Mouse (Mus musculus) kidney, adult 2 months (tissue): Measurements from ENCODE around the gene Mrm2. TPM values are rescaled to one million over a fixed set of nuclear protein-coding genes. Genes with fewer than 3 reads are reported as not detected.
A peak's percentile ranks its signal among the peaks of the same experiment; 100 is the strongest.

Source experiments
- DNase-seq: peaks from one replicate; pipeline ENCODE4 v3.0.0; 2021
- H3K27ac ChIP-seq: fragments of 200-500 bp; 2 replicates; pipeline ENCODE4 v1.5.1; 2012; ENCODE audit warnings: low read depth, low read length, control low read depth, inconsistent platforms; ENCODE audit not compliant: insufficient read depth
- H3K27me3 ChIP-seq: fragments of 200-500 bp; replicated peaks from 2 replicates; pipeline ENCODE4 v1.6.1; 2012; ENCODE audit warnings: mild to moderate bottlenecking, moderate library complexity, low read length, inconsistent platforms; ENCODE audit not compliant: control insufficient read depth, insufficient read depth
- H3K36me3 ChIP-seq: fragments of 200-500 bp; 2 replicates; pipeline ENCODE4 v1.6.1; 2012; ENCODE audit warnings: mild to moderate bottlenecking, moderate library complexity, low read length, inconsistent platforms; ENCODE audit not compliant: control insufficient read depth, insufficient read depth
- H3K4me1 ChIP-seq: fragments of 200-500 bp; 2 replicates; pipeline ENCODE4 v1.6.1; 2011; ENCODE audit warnings: low read length; ENCODE audit not compliant: control insufficient read depth, insufficient read depth
- H3K4me3 ChIP-seq: fragments of 200-500 bp; 2 replicates; pipeline ENCODE4 v1.5.1; 2011; ENCODE audit warnings: mild to moderate bottlenecking, low read depth, low read length, control low read depth; ENCODE audit not compliant: insufficient read depth
- CTCF ChIP-seq: fragments of 200-500 bp; conservative IDR thresholded peaks from 2 replicates; pipeline ENCODE4 v1.5.1; 2011; ENCODE audit warnings: low read depth, mild to moderate bottlenecking, control low read depth, low read length, moderate library complexity, mixed read lengths; ENCODE audit not compliant: insufficient read depth, insufficient read length
- POLR2A ChIP-seq: fragments of 200-500 bp; IDR thresholded peaks from one replicate; pipeline ENCODE4 v1.6.1; 2011; ENCODE audit warnings: low read depth, low read length, control low read depth
- WGBS: fragments of 180-500 bp; shearing (Covaris S2); methylation state at CpG from one replicate; pipeline ENCODE4 v1.1.7; 2018; 5-methylcytosine and 5-hydroxymethylcytosine counted together
- polyA plus RNA-seq: library from polyadenylated mRNA; depleted of rRNA; stranded (reverse); fragments of >200 nt; gene quantifications from 2 replicates; pipeline ENCODE4 v1.2.3, GENCODE M21; 2012; rRNA removed

Gene Mrm2
- 12.7 and 15.1 TPM in 2 replicates for polyA plus RNA-seq

DNA sequence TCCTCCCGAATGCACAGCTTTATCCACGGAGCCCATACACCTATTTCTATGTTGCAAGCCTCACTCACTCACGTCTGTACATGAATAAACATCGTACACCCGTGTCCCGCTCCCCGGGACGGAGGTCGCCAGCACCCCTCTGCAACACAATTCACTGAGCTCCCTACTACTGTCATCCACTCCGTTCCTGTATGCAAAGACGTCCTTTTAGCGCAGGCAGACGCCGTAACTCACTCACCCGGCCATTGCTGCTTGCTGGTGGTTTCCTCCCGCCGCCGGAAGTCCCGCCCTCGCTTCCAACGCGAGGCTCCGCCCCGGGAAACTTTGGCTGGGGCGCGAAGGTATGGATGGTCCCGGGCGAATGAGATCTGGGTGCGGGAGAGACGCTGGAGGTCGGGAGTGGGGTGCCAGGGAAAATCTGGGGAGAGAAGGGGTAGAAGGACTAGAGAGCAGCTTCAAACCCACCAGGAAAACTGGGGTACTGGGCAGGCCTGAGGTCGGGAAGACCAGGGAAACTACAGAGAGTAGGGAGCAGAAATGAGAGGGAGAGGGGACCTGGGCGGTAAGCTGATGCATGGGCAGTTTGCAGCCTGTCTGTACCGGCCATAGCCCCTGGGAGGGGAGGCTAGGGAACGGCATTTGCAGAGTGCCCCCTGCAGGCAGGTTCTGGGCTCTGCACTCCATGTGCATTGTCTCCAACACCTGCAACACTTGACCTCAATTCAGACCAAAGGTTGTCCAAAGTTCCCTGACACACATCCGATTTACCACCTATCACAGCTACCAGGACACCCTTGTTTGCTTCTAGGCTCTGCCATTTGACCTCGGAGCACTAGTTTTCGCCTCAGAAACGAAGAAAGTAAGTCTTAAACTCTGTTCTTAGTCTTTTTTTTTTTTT is at the start of gene Mrm2:
TSS of gene Mrm2 (minus strand) at position 284 of the 898 bp plus-strand sequence.
- Histone ChIP-seq H3K27me3 (no peaks in the 10 kb centered on the region), H3K36me3 (no peaks in the 10 kb centered on the region), H3K4me1 (peaks cover 11% of the 10 kb centered on the region; the same call in 1 of the 2 replicates), H3K4me3 (peak within 1 kb of the TSS; percentile 94), H3K27ac (peak within 1 kb of the TSS; percentile 59)
- WGBS, result under 1% methylated on average over 39 of the region's 39 CpGs
- TF ChIP-seq CTCF, result peak; percentile 86
- TF ChIP-seq POLR2A, result peak; percentile 18
- peak; percentile 88 for DNase-seq

DNA sequence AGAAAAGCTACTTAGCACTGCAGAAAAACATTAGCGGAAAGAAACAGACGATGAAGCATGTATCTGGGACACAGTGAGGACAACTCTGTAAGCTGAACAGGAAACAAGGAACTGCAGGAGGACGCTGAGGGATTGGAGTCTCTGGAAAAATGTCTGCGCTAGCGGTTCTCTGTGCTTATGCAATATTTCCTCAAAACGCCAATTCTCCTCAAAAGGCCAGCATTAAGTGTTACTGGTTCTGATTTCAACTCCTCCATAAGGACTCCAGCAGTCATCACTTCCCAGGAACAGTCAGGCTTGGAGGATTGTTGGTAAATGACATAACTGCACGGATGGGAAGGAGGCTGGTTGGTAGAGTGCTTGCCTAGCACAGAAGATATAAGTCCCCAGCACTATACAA is 49.5 kb upstream of the Mrm2 start:
- H3K4me3 ChIP-seq, result no peak overlapping the region
- TF ChIP-seq POLR2A (no peak), CTCF (no peak)
- peak overlapping the region; percentile 17; the same call in 1 of the 2 replicates for H3K27ac ChIP-seq
- no peaks in the 10 kb centered on the region for H3K27me3 ChIP-seq
- DNase-seq, result no peak
- H3K4me1 ChIP-seq, result peaks cover 43% of the 10 kb centered on the region
- 65% methylated on average over 7 of the region's 7 CpGs for WGBS
- H3K36me3 ChIP-seq, result no peaks in the 10 kb centered on the region

DNA sequence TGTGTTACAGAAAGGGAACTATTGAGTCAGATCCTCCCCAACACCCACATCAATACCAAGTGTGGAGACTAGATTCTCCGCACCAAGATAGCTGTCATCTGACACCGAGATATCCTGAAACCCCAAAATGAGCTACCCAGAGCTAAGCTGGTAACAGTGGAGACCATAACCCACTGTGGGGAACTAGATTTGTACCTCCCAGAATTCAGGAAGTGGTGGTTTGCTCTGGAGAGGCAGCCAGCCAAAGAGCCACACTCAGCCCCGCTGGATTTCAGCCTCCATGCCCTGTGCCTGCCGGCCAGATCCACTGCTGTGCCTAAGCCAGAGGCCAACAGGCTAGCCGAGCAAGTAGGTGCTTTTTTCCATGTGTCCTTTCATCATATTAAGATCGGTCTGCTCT is 47.6 kb upstream of the Mrm2 start:
- Histone ChIP-seq H3K4me1 (peaks cover 46% of the 10 kb centered on the region), H3K36me3 (no peaks in the 10 kb centered on the region), H3K27ac (peak overlapping the region; percentile 57), H3K27me3 (no peaks in the 10 kb centered on the region), H3K4me3 (no peak overlapping the region)
- TF ChIP-seq POLR2A, result no peak
- TF ChIP-seq CTCF, result no peak
- WGBS, result 50% methylated on average over 6 of the region's 6 CpGs
- DNase-seq, result peak; percentile 56

DNA sequence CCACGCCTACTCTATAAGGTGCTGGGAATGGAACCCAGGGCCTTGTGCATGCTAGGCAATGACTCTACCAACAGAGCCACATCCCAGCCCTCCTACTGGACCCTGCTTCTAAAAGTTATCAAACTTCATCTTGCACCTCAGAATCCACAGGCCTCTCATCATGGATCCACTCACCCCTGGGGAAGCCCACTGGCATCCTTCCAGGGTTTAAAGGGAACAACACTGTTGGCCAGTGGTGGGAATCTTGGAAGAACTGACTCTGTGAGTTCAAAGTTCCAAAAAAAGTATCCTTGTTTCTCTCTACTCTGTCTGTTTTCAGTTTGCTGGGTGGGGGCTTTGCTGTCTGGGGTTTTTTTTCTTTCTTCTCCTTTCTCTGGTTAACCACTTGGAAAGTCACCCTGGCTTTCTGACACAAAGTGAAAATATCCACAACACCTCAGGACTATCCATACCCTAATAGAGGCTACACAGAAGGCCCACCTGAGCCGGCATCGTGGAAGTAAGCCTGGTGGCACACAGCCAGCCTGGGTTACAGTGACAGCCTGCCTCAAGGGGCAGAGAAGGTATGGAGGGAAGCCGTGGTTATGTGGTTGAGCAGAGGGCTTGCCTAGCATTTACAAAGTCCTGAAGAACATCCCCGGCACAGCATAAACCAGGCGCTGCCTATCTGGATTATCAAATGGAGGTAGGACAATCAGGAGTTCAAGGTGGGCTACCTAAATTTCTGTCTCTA is 46.6 kb upstream of the Mrm2 start:
- 61% methylated on average over 6 of the region's 6 CpGs for WGBS
- peak; percentile 91 for DNase-seq
- peak overlapping the region; percentile 93 for H3K27ac ChIP-seq

DNA sequence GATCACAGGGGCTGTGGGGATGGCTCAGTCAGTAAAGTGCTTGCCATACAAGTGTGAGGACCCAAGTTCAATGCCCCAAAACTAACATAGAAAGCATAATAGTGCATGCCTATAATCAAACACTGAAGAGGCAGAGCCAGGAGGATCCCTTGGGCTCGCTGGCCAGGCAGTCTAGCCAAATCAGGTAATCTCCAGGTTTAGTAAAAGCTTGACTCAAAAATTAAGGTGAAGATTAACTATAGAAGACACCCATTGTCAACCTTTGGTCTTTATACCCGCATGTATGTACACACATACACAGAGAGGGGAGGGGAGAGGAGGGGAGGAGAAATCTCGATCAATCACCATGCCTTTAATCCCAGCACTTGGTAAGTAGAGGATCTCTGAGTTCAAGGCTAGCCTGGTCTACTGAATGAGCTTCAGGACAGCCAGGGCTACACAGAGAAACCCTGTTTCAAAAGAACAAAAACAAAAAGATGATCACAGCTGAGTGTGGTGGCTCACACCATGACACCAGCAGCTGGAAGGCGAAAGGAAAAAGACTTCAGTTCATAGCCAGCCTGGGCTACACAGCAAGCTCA is 43.6 kb upstream of the Mrm2 start:
- no peak for TF ChIP-seq CTCF
- no peak for TF ChIP-seq POLR2A
- Histone ChIP-seq H3K4me1 (peaks cover 43% of the 10 kb centered on the region), H3K36me3 (no peaks in the 10 kb centered on the region), H3K4me3 (no peak overlapping the region), H3K27ac (peak overlapping the region; percentile 63), H3K27me3 (no peaks in the 10 kb centered on the region)
- peak; percentile 71 for DNase-seq
- WGBS, result 63% methylated on average over 4 of the region's 4 CpGs

More for the DNA sequence above, 46.6 kb upstream of the Mrm2 start:
- TF ChIP-seq CTCF, result no peak
- no peak for TF ChIP-seq POLR2A
- Histone ChIP-seq H3K4me1 (peaks cover 37% of the 10 kb centered on the region), H3K27me3 (no peaks in the 10 kb centered on the region), H3K36me3 (no peaks in the 10 kb centered on the region), H3K4me3 (no peak overlapping the region)

DNA sequence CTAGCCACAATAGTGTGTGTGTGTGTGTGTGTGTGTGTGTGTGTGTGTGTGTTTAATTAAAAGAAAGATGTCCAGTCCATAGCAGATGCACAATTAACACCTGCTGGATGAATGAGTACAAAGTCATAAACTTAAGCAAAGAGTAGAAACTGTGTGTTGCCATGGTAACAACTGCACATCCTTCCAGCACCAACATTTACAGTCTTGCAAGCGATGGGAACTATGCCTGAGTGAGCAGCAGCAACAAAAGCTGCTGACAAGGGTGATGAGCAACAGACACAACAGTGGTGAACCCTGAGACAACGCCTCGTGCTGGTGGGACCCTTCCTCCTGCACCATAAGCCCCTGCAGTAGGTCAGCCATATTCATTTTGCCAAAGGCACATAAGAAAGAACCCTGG is 42.5 kb upstream of the Mrm2 start:
- 28% methylated on average over 3 of the region's 3 CpGs for WGBS
- H3K27me3 ChIP-seq, result no peaks in the 10 kb centered on the region
- H3K4me1 ChIP-seq, result peaks cover 46% of the 10 kb centered on the region
- no peak overlapping the region for H3K27ac ChIP-seq
- no peak for DNase-seq
- H3K36me3 ChIP-seq, result no peaks in the 10 kb centered on the region
- TF ChIP-seq POLR2A (no peak), CTCF (no peak)
- no peak overlapping the region for H3K4me3 ChIP-seq

DNA sequence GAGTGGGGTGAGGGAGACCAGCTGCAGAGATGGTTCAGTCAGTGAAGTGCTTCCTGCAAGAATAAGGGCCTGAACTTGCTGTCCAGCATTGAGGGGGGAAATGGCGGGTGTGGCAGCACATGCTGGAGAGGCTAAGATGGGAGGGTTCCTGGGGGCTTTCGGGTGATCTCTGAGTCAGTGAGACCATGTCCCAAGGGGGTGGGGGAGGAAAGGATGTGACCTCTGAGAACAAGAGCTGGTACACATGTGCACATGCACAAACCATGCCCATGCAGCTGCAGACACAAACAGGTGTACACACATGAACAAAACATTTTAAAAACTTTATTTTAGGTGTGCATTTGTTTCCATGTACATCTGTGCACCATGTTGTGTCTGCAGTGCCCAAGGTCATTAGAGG is 42.0 kb upstream of the Mrm2 start:
- Histone ChIP-seq H3K36me3 (no peaks in the 10 kb centered on the region), H3K27ac (no peak overlapping the region), H3K4me3 (no peak overlapping the region), H3K27me3 (no peaks in the 10 kb centered on the region), H3K4me1 (peaks cover 45% of the 10 kb centered on the region)
- DNase-seq, result no peak
- TF ChIP-seq CTCF (no peak), POLR2A (no peak)
- WGBS, result 76% methylated on average over 2 of the region's 2 CpGs
